Mouse (Mus musculus): ENCODE measurements around the gene Fras1.

DNA sequence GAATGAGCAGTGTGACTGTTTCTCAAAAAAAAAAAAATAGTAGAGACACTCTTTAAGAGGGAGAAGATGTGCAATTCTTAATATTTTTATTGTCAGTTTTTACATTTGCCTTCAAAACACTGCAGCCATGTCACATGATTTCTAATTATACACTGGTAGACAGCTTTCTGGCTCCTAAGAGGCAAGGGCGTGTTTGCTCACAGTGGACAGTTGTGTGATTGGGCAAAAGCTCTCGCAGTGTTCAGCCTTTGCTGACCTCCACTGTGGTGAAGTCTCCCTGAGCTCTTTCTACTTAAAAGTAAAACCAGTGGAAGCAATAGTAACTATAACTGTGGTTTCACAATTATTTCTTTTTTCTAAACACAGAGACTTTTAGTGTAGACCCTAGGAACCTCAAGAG lies 315.1 kb downstream of the Fras1 start:
- no peak for TF ChIP-seq TCF12 (IDR thresholded peaks at IDR 0.05; ENCODE audit: insufficient read depth, poor library complexity, severe bottlenecking)
- TF ChIP-seq CEBPB (IDR thresholded peaks at IDR 0.05; ENCODE audit: insufficient read depth, poor library complexity, severe bottlenecking) = no peak
- no peak for TF ChIP-seq E2F4 (IDR thresholded peaks at IDR 0.05; ENCODE audit: insufficient read depth)
- no peak for TF ChIP-seq POLR2A (IDR thresholded peaks at IDR 0.05; ENCODE audit: insufficient read length, low read depth)
